ENCODE assay signal across 16 mouse cellular contexts in genomic region chr2:76097847-76098246, GRCm38 (mm10).
A peak's percentile ranks its signal among the peaks of the same experiment; 100 is the strongest.
DNase-seq lines count a peak whose midpoint lies in the region; ATAC-seq and TF ChIP-seq lines count a peak whose summit lies in the region.
"Had no signal": no experiment of that assay in that cellular context is flagged by ENCODE, and none has a peak within 500 bp of the region (broad histone marks: within the 10 kb centered on the region; RNA-seq: fewer than 3 reads in every experiment).

No protein-coding gene starts in this region.

- H3K4me2 ChIP-seq in kidney, embryonic 14.5 days (replicated peaks; ENCODE audit: low read depth, low read length), result no peak overlapping the region
- H3K4me2 ChIP-seq in intestine, postnatal 0 days (replicated peaks; ENCODE audit: low read depth), result no peak overlapping the region
- H3K4me2 ChIP-seq: forebrain, embryonic 13.5 days; hindbrain, embryonic 13.5 days had no signal

- intact Hi-C loops in left cerebral cortex, postnatal 25 days (cut with DNase I), result no loop called here

- no peak overlapping the region for H3K4me3 ChIP-seq in kidney, embryonic 14.5 days (ENCODE audit: low read length)
- H3K4me3 ChIP-seq in intestine, postnatal 0 days (ENCODE audit: low read depth, low read length), result no peak overlapping the region
- H3K4me3 ChIP-seq: forebrain, embryonic 13.5 days; hindbrain, embryonic 13.5 days; layer of hippocampus, adult 2 months; left cerebral cortex, adult 2 months had no signal

- ATAC-seq in kidney, embryonic 14.5 days (ENCODE audit: low FRiP score, low TSS enrichment), result peak; percentile 77
- 0 out of 2 replicates have a peak, but pooled peaks have one; percentile 36 for ATAC-seq in intestine, postnatal 0 days
- ATAC-seq: forebrain, embryonic 13.5 days had no signal

- H3K9me3 ChIP-seq in kidney, embryonic 14.5 days (ENCODE audit: control insufficient read depth, low read length), result no peaks in the 10 kb centered on the region
- no peaks in the 10 kb centered on the region for H3K9me3 ChIP-seq in intestine, postnatal 0 days (ENCODE audit: control insufficient read depth)
- H3K9me3 ChIP-seq: forebrain, embryonic 13.5 days; hindbrain, embryonic 13.5 days had no signal

- DNase-seq in kidney, adult 8-10 months, result no peak
- DNase-seq in embryo, embryonic 11 days, result peak; percentile 61
- peak; percentile 12 for DNase-seq in lung, postnatal 36 days
- DNase-seq in left cerebral cortex, postnatal 25 days (ENCODE audit: low spot score in 2 of 2), result no peak
- no peak for DNase-seq in left cerebral cortex, adult 8-10 months (ENCODE audit: low spot score in 2 of 2)
- DNase-seq in cerebellum, postnatal 4 days (ENCODE audit: low spot score in 2 of 2), result no peak
- DNase-seq: cerebellum, adult 11 months; cerebellum, postnatal 25 days; midbrain, embryonic 14.5 days; right cerebral cortex, postnatal 4 days had no signal

- no peak overlapping the region for H3K9ac ChIP-seq in kidney, embryonic 14.5 days (ENCODE audit: low read depth, low read length)
- H3K9ac ChIP-seq in intestine, postnatal 0 days (ENCODE audit: low read depth, low read length), result no peak overlapping the region
- H3K9ac ChIP-seq: forebrain, embryonic 13.5 days; hindbrain, embryonic 13.5 days had no signal

- no peak for TF ChIP-seq CTCF in intestine, postnatal 0 days (IDR thresholded peaks at IDR 0.05; ENCODE audit: low read depth)

- H3K27me3 ChIP-seq in kidney, embryonic 14.5 days (ENCODE audit: control insufficient read depth, insufficient read depth, low read length), result no peaks in the 10 kb centered on the region
- H3K27me3 ChIP-seq in intestine, postnatal 0 days (replicated peaks; ENCODE audit: control insufficient read depth, insufficient read depth, low read length), result no peaks in the 10 kb centered on the region
- H3K27me3 ChIP-seq: forebrain, embryonic 13.5 days; hindbrain, embryonic 13.5 days had no signal

- WGBS in kidney, embryonic 14.5 days, result 9% methylated on average over 7 of the region's 7 CpGs
- WGBS in intestine, postnatal 0 days, result 17% methylated on average over 7 of the region's 7 CpGs

- H3K4me1 ChIP-seq in kidney, embryonic 14.5 days (ENCODE audit: control insufficient read depth, insufficient read depth, low read length), result peaks cover 33% of the 10 kb centered on the region
- H3K4me1 ChIP-seq in intestine, postnatal 0 days (replicated peaks; ENCODE audit: control insufficient read depth, insufficient read depth, low read length), result no peaks in the 10 kb centered on the region
- H3K4me1 ChIP-seq: forebrain, embryonic 13.5 days had no signal

- H3K27ac ChIP-seq in kidney, embryonic 14.5 days (ENCODE audit: low read depth, low read length), result peak overlapping the region; percentile 76
- no peak overlapping the region for H3K27ac ChIP-seq in intestine, postnatal 0 days (ENCODE audit: low read depth, low read length)
- H3K27ac ChIP-seq: forebrain, embryonic 13.5 days; hindbrain, embryonic 13.5 days; layer of hippocampus, adult 2 months; left cerebral cortex, adult 2 months had no signal

- H3K36me3 ChIP-seq in kidney, embryonic 14.5 days (ENCODE audit: control insufficient read depth, insufficient read depth, low read length), result no peaks in the 10 kb centered on the region
- H3K36me3 ChIP-seq in intestine, postnatal 0 days (ENCODE audit: control insufficient read depth, insufficient read depth), result no peaks in the 10 kb centered on the region
- H3K36me3 ChIP-seq: hindbrain, embryonic 13.5 days had no signal

Comparison
In these comparisons a context has a peak if more than half of its experiments do, and no peak if none do; other contexts are left out.
1. DNase-seq: peak in embryo, embryonic 11 days (single experiment) and lung, postnatal 36 days (single experiment); none in kidney, adult 8-10 months (0 of 2), left cerebral cortex, postnatal 25 days (0 of 2), left cerebral cortex, adult 8-10 months (0 of 2) and cerebellum, postnatal 4 days (0 of 2).